Mouse (Mus musculus) kidney, adult 2 months (tissue): ENCODE data around the gene Pkp4. TPM values are rescaled to one million over a fixed set of nuclear protein-coding genes. Genes with fewer than 3 reads are reported as not detected.
A peak's percentile ranks its signal among the peaks of the same experiment; 100 is the strongest.

Experiments used
- DNase-seq: peaks from one replicate; pipeline ENCODE4 v3.0.0; 2021
- H3K27ac ChIP-seq: fragments of 200-500 bp; 2 replicates; pipeline ENCODE4 v1.5.1; 2012; ENCODE audit warnings: low read depth, low read length, control low read depth, inconsistent platforms; ENCODE audit not compliant: insufficient read depth
- H3K27me3 ChIP-seq: fragments of 200-500 bp; replicated peaks from 2 replicates; pipeline ENCODE4 v1.6.1; 2012; ENCODE audit warnings: mild to moderate bottlenecking, moderate library complexity, low read length, inconsistent platforms; ENCODE audit not compliant: control insufficient read depth, insufficient read depth
- H3K36me3 ChIP-seq: fragments of 200-500 bp; 2 replicates; pipeline ENCODE4 v1.6.1; 2012; ENCODE audit warnings: mild to moderate bottlenecking, moderate library complexity, low read length, inconsistent platforms; ENCODE audit not compliant: control insufficient read depth, insufficient read depth
- H3K4me1 ChIP-seq: fragments of 200-500 bp; 2 replicates; pipeline ENCODE4 v1.6.1; 2011; ENCODE audit warnings: low read length; ENCODE audit not compliant: control insufficient read depth, insufficient read depth
- H3K4me3 ChIP-seq: fragments of 200-500 bp; 2 replicates; pipeline ENCODE4 v1.5.1; 2011; ENCODE audit warnings: mild to moderate bottlenecking, low read depth, low read length, control low read depth; ENCODE audit not compliant: insufficient read depth
- CTCF ChIP-seq: fragments of 200-500 bp; conservative IDR thresholded peaks from 2 replicates; pipeline ENCODE4 v1.5.1; 2011; ENCODE audit warnings: low read depth, mild to moderate bottlenecking, control low read depth, low read length, moderate library complexity, mixed read lengths; ENCODE audit not compliant: insufficient read depth, insufficient read length
- POLR2A ChIP-seq: fragments of 200-500 bp; IDR thresholded peaks from one replicate; pipeline ENCODE4 v1.6.1; 2011; ENCODE audit warnings: low read depth, low read length, control low read depth
- WGBS: fragments of 180-500 bp; shearing (Covaris S2); methylation state at CpG from one replicate; pipeline ENCODE4 v1.1.7; 2018; 5-methylcytosine and 5-hydroxymethylcytosine counted together
- polyA plus RNA-seq: library from polyadenylated mRNA; depleted of rRNA; stranded (reverse); fragments of >200 nt; gene quantifications from 2 replicates; pipeline ENCODE4 v1.2.3, GENCODE M21; 2012

The Pkp4 gene
- polyA plus RNA-seq, 1 experiment: 211 TPM

- H3K27me3 ChIP-seq: no peaks in the 10 kb centered on the region
- peaks cover 6% of the 10 kb centered on the region; the same call in 1 of the 2 replicates for H3K36me3 ChIP-seq
- H3K4me3 ChIP-seq: no peak overlapping the region
- 89% methylated on average over 8 of the region's 8 CpGs for WGBS
- DNase-seq: no peak
- no peak overlapping the region for H3K27ac ChIP-seq
- TF ChIP-seq CTCF: no peak
- TF ChIP-seq POLR2A: no peak
- no peaks in the 10 kb centered on the region; the same call in 1 of the 2 replicates for H3K4me1 ChIP-seq
These were observed 178.3 kb downstream of the Pkp4 start for GRCm38 (mm10) chr2:59338926-59339325.

- TF ChIP-seq CTCF (no peak), POLR2A (no peak)
- DNase-seq: peak; percentile 77
- Histone ChIP-seq H3K36me3 (peaks cover 3% of the 10 kb centered on the region; the same call in 1 of the 2 replicates), H3K4me1 (no peaks in the 10 kb centered on the region; the same call in 1 of the 2 replicates), H3K27ac (peak overlapping the region; percentile 22; the same call in 1 of the 2 replicates), H3K27me3 (no peaks in the 10 kb centered on the region), H3K4me3 (no peak overlapping the region)
- WGBS: 68% methylated on average over 5 of the region's 5 CpGs
These were observed 179.3 kb downstream of the Pkp4 start for GRCm38 (mm10) chr2:59339776-59340539.

- Histone ChIP-seq H3K27ac (no peak overlapping the region), H3K27me3 (no peaks in the 10 kb centered on the region), H3K4me1 (peaks cover 3% of the 10 kb centered on the region; the same call in 1 of the 2 replicates), H3K4me3 (no peak overlapping the region), H3K36me3 (peaks cover 3% of the 10 kb centered on the region; the same call in 1 of the 2 replicates)
- TF ChIP-seq POLR2A (no peak), CTCF (no peak)
- DNase-seq: no peak
- 86% methylated on average over 1 of the region's 1 CpGs for WGBS
These were observed 180.2 kb downstream of the Pkp4 start for GRCm38 (mm10) chr2:59340878-59341277.

- H3K36me3 ChIP-seq: peaks cover 3% of the 10 kb centered on the region; the same call in 1 of the 2 replicates
- 91% methylated on average over 6 of the region's 6 CpGs for WGBS
- TF ChIP-seq CTCF (no peak), POLR2A (no peak)
These were observed 182.1 kb downstream of the Pkp4 start for GRCm38 (mm10) chr2:59342591-59343210.

DNA sequence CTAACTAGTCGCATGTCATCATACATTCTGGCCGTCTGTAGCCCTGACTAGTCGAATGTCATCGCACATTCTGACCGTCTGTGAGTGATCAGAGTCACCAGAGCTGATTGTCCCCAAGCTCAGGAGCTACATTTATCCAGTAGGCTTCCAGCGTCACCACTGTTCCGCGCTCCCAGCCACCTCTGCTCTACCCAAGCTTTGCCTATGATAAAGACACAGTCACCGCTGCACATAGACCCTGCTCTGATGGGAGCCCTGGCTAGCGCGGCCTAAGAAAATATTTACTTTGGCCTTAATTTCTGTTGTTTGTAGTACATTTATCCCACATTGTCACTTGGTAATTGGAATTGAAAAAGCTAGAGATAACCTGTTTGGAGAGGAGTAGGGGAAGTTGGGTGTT lies 183.2 kb downstream of the Pkp4 start:
- no peak for TF ChIP-seq POLR2A
- Histone ChIP-seq H3K36me3 (peaks cover 6% of the 10 kb centered on the region; the same call in 1 of the 2 replicates), H3K27me3 (no peaks in the 10 kb centered on the region), H3K4me1 (peaks cover 3% of the 10 kb centered on the region; the same call in 1 of the 2 replicates), H3K27ac (no peak overlapping the region), H3K4me3 (no peak overlapping the region)
- WGBS: 88% methylated on average over 11 of the region's 11 CpGs
- DNase-seq: no peak

More at GRCm38 (mm10) chr2:59342591-59343210, 182.1 kb downstream of the Pkp4 start:
- Histone ChIP-seq H3K27ac (no peak overlapping the region), H3K4me1 (peaks cover 3% of the 10 kb centered on the region; the same call in 1 of the 2 replicates), H3K4me3 (no peak overlapping the region), H3K27me3 (no peaks in the 10 kb centered on the region)
- no peak for DNase-seq

- WGBS: 97% methylated on average over 13 of the region's 13 CpGs
- no peak for DNase-seq
- H3K36me3 ChIP-seq: peaks cover 6% of the 10 kb centered on the region
- no peaks in the 10 kb centered on the region for H3K27me3 ChIP-seq
- H3K4me1 ChIP-seq: peaks cover 3% of the 10 kb centered on the region; the same call in 1 of the 2 replicates
- TF ChIP-seq CTCF: no peak
- no peak for TF ChIP-seq POLR2A
- no peak overlapping the region for H3K4me3 ChIP-seq
- H3K27ac ChIP-seq: no peak overlapping the region
These were observed 184.0 kb downstream of the Pkp4 start for GRCm38 (mm10) chr2:59344699-59345098.

DNA sequence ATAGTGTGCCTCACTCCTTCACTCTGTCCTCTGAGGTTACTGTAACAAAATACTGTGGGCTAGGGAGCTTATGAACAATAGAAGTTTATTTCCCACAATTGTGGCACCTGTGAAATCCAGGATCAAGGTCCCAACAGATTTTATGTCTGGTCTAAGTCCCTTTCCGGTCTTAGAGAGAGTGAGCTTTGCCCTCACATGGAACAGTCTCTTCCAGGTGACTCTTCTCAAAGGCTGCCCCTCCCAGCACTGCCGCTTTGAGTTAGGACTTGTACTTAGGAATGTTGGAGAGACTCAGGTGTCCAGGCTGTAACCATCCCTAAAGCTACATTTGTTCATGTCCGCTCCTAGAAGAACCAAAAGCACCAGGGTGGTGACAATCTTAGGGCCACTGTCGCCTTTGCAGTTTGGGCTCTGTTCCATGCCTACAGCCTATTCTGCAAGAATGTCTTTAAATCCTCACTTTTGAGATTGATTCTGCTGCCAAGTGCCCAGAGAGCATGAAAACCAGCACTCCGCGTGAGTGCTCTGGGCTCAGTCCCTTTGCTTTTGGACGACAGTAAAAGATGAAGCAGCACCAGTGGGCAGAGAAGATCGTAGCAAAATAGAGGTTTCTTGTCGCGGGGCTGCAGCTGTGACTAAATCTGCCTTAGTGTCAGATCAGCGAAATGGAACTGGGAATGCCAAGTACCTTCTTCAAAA lies 184.6 kb downstream of the Pkp4 start:
- H3K4me1 ChIP-seq: peaks cover 3% of the 10 kb centered on the region; the same call in 1 of the 2 replicates
- peaks cover 6% of the 10 kb centered on the region for H3K36me3 ChIP-seq
- H3K27me3 ChIP-seq: no peaks in the 10 kb centered on the region
- DNase-seq: peak; percentile 63
- 69% methylated on average over 11 of the region's 11 CpGs for WGBS
- TF ChIP-seq POLR2A (no peak), CTCF (no peak)
- no peak overlapping the region for H3K27ac ChIP-seq
- no peak overlapping the region for H3K4me3 ChIP-seq
